Mouse (Mus musculus) common myeloid progenitor, adult 5-6 weeks (primary cell): ENCODE results near the gene Erbin. TPM values are rescaled to one million over a fixed set of nuclear protein-coding genes. Genes with fewer than 3 reads are reported as not detected.

ENCODE experiments used
- ATAC-seq: replicated peaks from 2 replicates; pipeline ENCODE4 v1.8.0; 2016; ENCODE audit warnings: low read depth, mild to moderate bottlenecking, moderate TSS enrichment, inconsistent platforms; ENCODE audit not compliant: poor library complexity, severe bottlenecking
- total RNA-seq: library from RNA; stranded (forward); fragments of 200-1000, 187-1606 nt; gene quantifications from 2 replicates; pipeline ENCODE4 v1.2.3, GENCODE M21; 2017

The Erbin gene
- total RNA-seq = 143 and 174 TPM in 2 replicates

GRCm38 (mm10) chr13:103920261-103920932 is at the start of gene Erbin:
TSS of gene Erbin (minus strand) at chr13:103920514.
- peak; percentile 37 for ATAC-seq

DNA sequence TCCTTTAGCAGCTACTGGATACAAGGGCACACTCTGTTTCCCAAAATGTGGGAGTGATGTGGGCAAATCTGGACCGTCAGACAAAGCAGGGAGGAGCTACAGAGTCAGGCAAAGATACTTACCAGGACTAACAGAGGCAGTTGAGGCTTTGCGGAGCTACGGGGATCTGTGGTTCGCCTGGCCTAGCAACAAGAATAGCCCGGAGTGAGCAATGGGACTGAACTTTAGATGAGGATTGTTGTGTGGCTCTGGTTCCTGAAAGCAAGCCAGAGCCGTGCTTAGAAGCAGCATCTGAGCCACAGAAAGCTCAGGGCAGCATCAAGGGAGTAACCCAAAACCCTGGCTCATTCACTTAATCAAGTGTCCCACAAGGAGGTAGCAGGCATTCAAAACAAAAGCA is 49.6 kb upstream of the Erbin start:
- ATAC-seq = no peak

- no peak for ATAC-seq
These were observed 47.7 kb upstream of the Erbin start for GRCm38 (mm10) chr13:103967987-103968386.

DNA sequence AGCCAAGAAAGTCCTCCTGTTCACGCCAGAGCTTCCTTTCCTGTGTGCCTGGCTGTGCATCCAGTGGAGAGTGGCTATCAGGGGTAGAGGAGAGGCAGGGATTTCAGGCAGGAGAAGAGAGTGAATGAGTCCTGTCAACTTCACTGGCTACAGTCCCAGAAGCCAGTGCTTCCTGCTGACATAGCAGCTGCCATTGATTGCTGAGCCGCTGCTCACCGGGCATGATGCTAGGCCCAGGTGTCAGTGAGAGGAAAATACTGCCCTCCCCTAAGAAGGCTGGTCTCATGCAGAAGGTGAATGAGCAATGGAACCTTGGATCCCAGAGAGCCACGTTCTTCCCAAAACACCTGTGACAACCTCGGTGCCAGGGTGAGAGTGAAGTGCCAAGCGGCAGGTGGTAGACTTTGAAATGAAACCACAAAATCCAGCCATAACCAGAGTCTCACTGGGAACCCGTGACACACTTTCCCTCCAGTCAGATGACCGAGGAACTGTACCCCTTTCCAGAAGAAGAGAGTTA is 46.4 kb upstream of the Erbin start:
- no peak for ATAC-seq

DNA sequence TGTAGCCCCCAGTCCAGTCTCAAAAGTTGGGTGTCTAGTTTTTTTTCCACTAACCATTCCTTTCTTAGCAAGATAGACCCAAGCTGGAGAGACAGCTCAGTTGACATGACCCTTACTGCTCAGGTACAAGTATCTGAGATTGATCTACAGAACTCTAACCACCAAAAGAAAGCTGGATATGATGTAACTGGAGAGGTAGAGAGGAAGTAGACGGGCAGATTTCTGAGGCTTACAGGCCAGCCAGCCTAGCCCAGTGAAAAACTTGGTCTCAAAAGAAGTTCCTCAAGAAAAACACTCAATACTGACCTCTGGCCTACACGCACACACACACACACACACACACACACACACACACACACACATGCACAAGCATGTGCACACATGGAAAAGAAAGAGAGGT is 44.9 kb upstream of the Erbin start:
- no peak for ATAC-seq

DNA sequence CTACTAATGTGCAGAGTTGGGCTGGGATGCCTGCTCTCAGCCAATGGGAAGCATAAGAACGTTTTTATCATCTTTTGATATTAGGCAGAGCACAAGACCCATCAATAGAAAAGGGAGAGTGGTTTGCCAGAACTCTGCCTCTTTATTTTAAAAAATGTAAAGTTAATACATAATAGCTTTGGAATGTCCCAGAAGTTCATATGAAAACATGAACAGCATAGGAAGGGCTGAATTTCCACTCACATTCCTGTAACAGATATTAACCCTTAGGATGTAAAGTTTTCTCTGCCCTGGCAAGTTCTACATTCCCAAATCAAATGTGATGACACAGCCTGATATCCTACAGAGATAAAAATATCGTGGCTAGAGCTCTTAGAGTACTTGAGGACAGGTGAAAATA is 42.8 kb upstream of the Erbin start:
- ATAC-seq = no peak

- ATAC-seq = no peak
These were observed 39.5 kb upstream of the Erbin start for GRCm38 (mm10) chr13:103959841-103960240.

DNA sequence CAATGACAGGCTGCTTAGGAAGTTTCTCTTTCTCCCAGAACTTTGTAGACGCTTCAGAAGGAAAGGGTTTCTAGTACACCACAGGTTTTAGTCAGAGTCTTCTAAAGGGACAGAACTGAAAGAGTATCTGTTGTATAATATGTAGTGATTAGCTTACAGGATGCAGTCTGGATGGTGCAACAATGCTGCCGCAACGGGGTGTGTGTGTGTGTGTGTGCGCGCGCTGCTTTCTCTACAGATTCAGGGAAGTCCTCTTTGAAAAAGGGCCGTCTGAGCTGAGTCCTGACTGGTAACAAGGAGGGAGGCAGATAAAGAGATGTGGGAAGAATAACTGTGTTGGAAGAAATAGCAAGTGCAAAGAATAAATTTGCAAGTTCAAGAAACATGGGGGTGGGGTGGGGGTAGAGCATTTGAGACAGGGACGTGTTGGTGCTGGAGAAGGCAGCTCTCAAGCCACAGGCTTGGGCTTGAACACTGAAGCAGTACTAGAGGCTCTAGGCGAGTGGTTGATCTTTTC is 38.4 kb upstream of the Erbin start:
- peak; percentile 62; the same call in 1 of the 2 replicates for ATAC-seq

DNA sequence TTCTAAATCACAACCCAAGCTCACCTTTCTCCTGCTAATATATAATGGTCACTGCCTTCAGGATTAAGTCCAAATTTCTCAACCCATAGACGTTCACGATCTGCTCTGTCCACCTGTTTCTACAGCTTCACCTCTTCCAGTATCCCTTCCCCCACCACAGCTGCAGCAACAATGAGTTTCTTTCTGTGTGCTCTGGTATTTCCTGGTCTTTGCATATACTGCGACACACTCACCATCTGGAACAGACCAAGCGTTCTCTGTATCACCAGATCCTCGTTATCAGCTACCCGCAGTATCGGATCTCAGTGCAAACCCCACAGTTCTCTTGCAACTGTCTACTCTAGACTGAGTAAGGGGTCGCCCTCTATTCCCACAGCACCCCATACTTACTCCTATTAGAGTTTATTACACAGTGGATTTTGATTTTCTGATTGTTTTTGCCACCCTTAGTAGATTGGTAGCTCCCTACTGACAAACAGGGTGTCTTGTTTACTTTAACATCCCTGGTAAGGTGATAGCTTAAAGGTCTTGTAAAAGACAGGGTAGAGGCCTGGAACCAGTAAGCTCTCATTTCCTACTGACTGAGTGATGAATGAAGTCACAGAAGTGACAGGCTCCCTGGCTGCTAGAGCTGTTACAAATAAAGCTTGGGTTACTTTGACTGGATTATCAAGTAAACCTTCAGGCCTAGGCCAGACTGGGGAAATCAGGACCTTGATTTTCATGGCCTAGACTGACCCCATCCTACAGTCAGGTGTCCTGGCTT is 37.0 kb upstream of the Erbin start:
- 0 out of 2 replicates have a peak, but pooled peaks have one; percentile 8 for ATAC-seq

GRCm38 (mm10) chr13:103955652-103956051 is 35.3 kb upstream of the Erbin start:
- ATAC-seq = no peak

- ATAC-seq = no peak
These were observed 31.1 kb upstream of the Erbin start for GRCm38 (mm10) chr13:103951393-103951792.

DNA sequence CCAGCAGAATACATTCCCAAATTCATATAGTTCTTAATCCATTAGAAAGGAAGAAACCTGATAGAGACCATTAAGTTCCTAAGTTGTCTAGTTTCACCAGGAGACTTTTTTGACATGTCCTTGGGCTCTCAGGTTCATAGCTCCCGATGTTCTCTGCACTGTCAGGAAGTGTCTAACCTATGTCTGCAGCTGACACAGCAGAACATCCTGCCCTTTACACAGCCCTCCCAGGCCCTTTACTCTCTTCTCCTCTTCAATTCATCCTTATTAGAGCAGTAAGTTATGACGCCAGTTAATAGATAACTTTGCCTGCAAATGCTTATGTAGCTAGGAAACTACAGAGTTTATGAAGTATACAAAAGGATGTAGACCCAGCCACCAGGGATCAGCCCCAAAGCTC is 20.5 kb upstream of the Erbin start:
- no peak for ATAC-seq

- no peak for ATAC-seq
These were observed 4.3 kb upstream of the Erbin start for GRCm38 (mm10) chr13:103924586-103924985.

DNA sequence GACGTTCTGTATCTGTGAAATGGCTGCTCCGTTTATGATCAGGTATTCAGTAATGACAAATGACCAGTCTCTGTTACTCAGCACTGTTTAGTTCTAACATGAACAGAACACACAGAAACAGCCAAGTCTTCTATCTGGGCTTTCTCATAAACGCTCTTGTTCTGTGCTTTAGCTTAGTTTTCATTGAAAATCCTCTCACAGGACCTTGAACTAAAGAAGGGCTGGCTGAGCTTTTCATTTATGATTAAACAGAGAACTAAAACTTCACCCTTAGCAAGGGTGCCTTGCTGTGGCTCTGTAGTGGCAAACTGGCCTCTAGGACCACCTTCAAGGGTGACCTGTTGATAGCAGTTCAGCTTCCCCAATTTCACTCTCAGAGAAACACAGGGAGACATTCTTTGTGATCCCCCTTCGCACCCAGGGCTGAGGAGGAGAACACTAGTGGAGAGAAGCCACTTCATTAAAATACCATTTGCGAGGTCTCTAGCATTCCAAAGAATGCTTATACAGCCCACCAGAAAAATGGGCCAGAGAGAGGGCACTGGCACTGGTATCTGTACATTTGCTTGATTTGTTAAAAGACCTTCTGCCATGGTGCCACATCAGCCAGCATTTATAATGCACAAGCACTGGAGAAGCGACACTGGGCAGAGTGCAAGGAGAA is 3.2 kb upstream of the Erbin start:
- ATAC-seq = no peak

- ATAC-seq = no peak
These were observed 1.6 kb upstream of the Erbin start for GRCm38 (mm10) chr13:103921831-103922380.

DNA sequence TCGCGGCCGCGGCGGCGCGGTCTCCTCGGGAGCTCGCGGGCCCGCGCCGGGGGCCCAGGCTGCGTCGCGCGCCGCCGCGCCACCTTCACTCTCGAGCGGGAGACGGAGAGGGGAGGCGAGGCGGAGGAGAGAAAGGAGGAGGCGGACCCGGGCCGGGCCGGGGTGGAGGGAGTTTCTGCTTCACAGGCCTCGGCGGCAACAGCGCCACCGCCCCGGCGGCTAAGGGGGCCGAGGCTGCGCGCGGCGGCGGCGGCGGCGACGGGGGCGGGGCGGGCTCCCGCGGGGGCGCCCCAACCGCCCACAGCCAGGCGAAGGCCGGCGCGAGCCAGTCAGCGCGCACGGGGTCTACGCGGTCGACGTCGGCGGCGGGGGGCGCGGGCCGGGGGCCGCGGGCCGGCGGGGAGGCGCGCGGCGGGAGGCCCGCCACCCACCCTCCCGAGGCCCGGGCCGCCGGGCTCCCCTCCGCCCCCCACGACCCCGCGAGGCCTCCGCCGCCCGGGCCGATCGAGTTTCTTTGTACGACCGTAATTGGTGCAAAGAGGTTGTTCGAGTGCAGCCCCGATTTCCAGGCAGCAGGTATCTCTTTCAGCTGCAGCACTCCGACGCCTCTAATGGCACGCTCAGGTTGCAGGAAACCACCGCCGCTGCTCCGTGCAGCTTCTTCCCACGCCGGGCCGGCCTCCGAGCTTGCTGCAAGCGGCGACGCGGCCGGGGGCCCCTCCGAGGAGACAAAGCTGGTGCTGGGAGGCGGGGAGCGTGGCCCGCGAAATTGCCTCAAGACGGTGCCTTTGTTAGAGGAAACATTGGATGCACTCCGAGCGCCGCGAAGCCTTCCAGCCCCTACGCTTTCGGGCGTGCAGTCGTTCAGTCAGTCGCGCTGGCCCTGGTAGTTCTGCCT is 868 bp upstream of the Erbin start:
- ATAC-seq = peak; percentile 64

- ATAC-seq = no peak
These were observed 406 bp downstream of the Erbin start for GRCm38 (mm10) chr13:103919956-103920260.

DNA sequence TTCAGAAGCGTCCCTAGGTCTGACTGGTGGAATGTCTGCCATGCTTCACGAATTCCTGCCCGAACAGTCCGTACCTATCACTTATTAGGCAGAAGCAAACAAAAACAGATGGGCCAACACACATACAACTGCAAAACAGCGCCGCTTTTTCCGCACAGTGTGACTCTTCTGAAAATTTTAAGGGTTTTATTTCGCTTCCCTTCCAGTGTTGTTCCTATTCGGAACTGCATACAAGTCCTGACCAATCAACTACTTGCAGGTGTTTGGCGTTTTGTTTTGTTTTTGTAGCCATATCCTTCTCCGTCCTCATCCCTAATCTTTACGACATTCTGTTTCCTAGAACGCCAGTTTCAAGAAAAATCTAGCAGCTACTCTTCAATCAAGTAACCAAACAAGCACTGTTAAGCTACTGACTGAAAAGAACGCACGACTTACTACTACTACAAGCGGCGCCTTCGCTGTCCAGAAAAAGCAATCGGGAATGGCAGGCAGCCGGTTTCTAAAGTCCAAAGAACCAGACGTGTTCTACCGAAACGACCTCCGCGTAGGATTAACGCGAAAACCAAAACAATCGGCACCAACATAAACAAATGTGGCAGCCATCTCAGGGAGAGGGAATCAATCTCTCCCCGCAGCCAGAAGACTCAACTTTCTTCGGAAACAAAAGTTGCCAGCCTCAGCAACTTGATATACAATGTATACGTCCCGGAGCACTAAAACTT is 919 bp downstream of the Erbin start:
- peak; percentile 27 for ATAC-seq

- ATAC-seq = no peak
These were observed 1.9 kb downstream of the Erbin start for GRCm38 (mm10) chr13:103918432-103918831.
